21 mouse cellular contexts compared by ENCODE assay signal in genomic region chr11:83597796-83598195, GRCm38 (mm10). TPM values are rescaled to one million over a fixed set of nuclear protein-coding genes. Genes with fewer than 3 reads are reported as not detected.
"Had no signal": no experiment of that assay in that cellular context is flagged by ENCODE, and none has a peak within 500 bp of the region (broad histone marks: within the 10 kb centered on the region; RNA-seq: fewer than 3 reads in every experiment).

No protein-coding gene starts in this region.

- ATAC-seq: liver, postnatal 0 days; midbrain, embryonic 15.5 days had no signal

- H3K9ac ChIP-seq: liver, embryonic 14.5 days; liver, postnatal 0 days; midbrain, embryonic 12.5 days; midbrain, embryonic 15.5 days; neural tube, embryonic 12.5 days; neural tube, embryonic 15.5 days had no signal

- H3K36me3 ChIP-seq: midbrain, embryonic 12.5 days; midbrain, embryonic 15.5 days; neural tube, embryonic 12.5 days; neural tube, embryonic 15.5 days had no signal

- H3K9me3 ChIP-seq: midbrain, embryonic 12.5 days; midbrain, embryonic 15.5 days; neural tube, embryonic 12.5 days; neural tube, embryonic 15.5 days had no signal

- H3K27me3 ChIP-seq: midbrain, embryonic 12.5 days; midbrain, embryonic 15.5 days; neural tube, embryonic 12.5 days; neural tube, embryonic 15.5 days had no signal

- H3K27ac ChIP-seq: liver, embryonic 14.5 days; macrophage; midbrain, embryonic 12.5 days; midbrain, embryonic 15.5 days; neural tube, embryonic 12.5 days; neural tube, embryonic 15.5 days had no signal

- H3K4me1 ChIP-seq: midbrain, embryonic 12.5 days; midbrain, embryonic 15.5 days; neural tube, embryonic 12.5 days; neural tube, embryonic 15.5 days had no signal

- H3K4me2 ChIP-seq: liver, embryonic 11.5 days; midbrain, embryonic 12.5 days; midbrain, embryonic 15.5 days; neural tube, embryonic 12.5 days; neural tube, embryonic 15.5 days had no signal

- H3K4me3 ChIP-seq: midbrain, embryonic 12.5 days; midbrain, embryonic 15.5 days; neural tube, embryonic 12.5 days; neural tube, embryonic 15.5 days had no signal

- DNase-seq: kidney, adult 11 months; kidney, adult 8-10 months; kidney, postnatal 4 days; liver, postnatal 0 days; lung, postnatal 10 days; right cerebral cortex, adult 18-20 months; right cerebral cortex, postnatal 14 days; right cerebral cortex, postnatal 4 days; thymus, postnatal 25 days had no signal

RNA-seq across cellular contexts. Expression of gene Rpl9-ps1, which starts 47.6 kb away (rescaled TPM):
- polyA plus RNA-seq: kidney, embryonic 16.5 days; limb, embryonic 11.5 days; limb, embryonic 14.5 days; liver, embryonic 11.5 days; liver, embryonic 14.5 days; liver, postnatal 0 days; macrophage; midbrain, embryonic 12.5 days; midbrain, embryonic 15.5 days; neural tube, embryonic 12.5 days; neural tube, embryonic 15.5 days; stomach, embryonic 14.5 days; thymus, postnatal 0 days had no signal

RNA-seq across cellular contexts. Expression of gene Ccl3, which starts 51.4 kb away (rescaled TPM):
- polyA plus RNA-seq: stomach, embryonic 14.5 days had no signal
